Mouse (Mus musculus) forebrain, embryonic 14.5 days (tissue): ENCODE measurements at regions not wholly inside any gene's neighbourhood (a gene's known extent, or its start where the extent isn't known, plus 50 kb on each side); places are given as distances from the start of the nearest gene placed in this dataset.

Source experiments
- ATAC-seq: fragments of 200-750 bp; cut with Nextera tagmentation; 2 replicates; pipeline ENCODE4 v1.8.0; 2017; ENCODE audit warnings: mild to moderate bottlenecking, moderate library complexity
- DNase-seq: peaks from one replicate; pipeline ENCODE4 v3.0.0-alpha.2; 2015; ENCODE audit warnings: low spot score
- H3K27ac ChIP-seq: fragments of 300-500 bp; sonication (generic); 2 replicates; pipeline ENCODE4 v1.5.1; 2014; ENCODE audit warnings: low read depth, mild to moderate bottlenecking, control low read depth, low read length, moderate library complexity
- H3K27me3 ChIP-seq: fragments of 300-500 bp; sonication (generic); replicated peaks from 2 replicates; pipeline ENCODE4 v1.6.1; 2014; ENCODE audit warnings: low read length, control low read depth, mixed read lengths; ENCODE audit not compliant: control insufficient read depth, insufficient read depth
- H3K36me3 ChIP-seq: fragments of 300-500 bp; sonication (generic); 2 replicates; pipeline ENCODE4 v1.6.1; 2014; ENCODE audit warnings: low read length, control low read depth; ENCODE audit not compliant: control insufficient read depth, insufficient read depth
- H3K4me1 ChIP-seq: fragments of 300-500 bp; sonication (generic); 2 replicates; pipeline ENCODE4 v1.6.1; 2014; ENCODE audit warnings: antibody characterized with exemption, low read length, control low read depth; ENCODE audit not compliant: control insufficient read depth, insufficient read depth
- H3K4me2 ChIP-seq: fragments of 300-500 bp; sonication (generic); 2 replicates; pipeline ENCODE4 v1.6.1; 2014; ENCODE audit warnings: mild to moderate bottlenecking, control low read depth, low read length
- H3K4me3 ChIP-seq: fragments of 300-500 bp; sonication (generic); 2 replicates; pipeline ENCODE4 v1.5.1; 2014; ENCODE audit warnings: low read depth, low read length, control low read depth
- H3K9ac ChIP-seq: fragments of 300-500 bp; sonication (generic); 2 replicates; pipeline ENCODE4 v1.6.1; 2014; ENCODE audit warnings: mild to moderate bottlenecking, low read length, control low read depth, moderate library complexity
- H3K9me3 ChIP-seq: fragments of 300-500 bp; sonication (generic); replicated peaks from 2 replicates; pipeline ENCODE4 v1.6.1; 2016; ENCODE audit warnings: low read length, control low read depth, mixed read lengths; ENCODE audit not compliant: control insufficient read depth
- WGBS: fragments of 180-500 bp; shearing (Covaris S2); extraction: QIAGEN DNeasy Blood & Tissue Kit; methylation state at CpG from one replicate; pipeline ENCODE4 v1.1.7; 2014; 5-methylcytosine and 5-hydroxymethylcytosine counted together

- Histone ChIP-seq H3K4me2 (peak overlapping the region; percentile 12), H3K27ac (no peak overlapping the region; the same call in 1 of the 2 replicates)
- WGBS = 5% methylated on average over 8 of the region's 8 CpGs
These were observed 78.1 kb downstream of the Fam204a start for GRCm38 (mm10) chr19:60148313-60148965.

GRCm38 (mm10) chr19:60146451-60147190 lies 79.9 kb downstream of the Fam204a start:
- no peaks in the 10 kb centered on the region for H3K9me3 ChIP-seq
- H3K4me3 ChIP-seq = peak overlapping the region; percentile 32; the same call in 1 of the 2 replicates
- 14% methylated on average over 10 of the region's 10 CpGs for WGBS
- peak overlapping the region; percentile 50 for H3K4me2 ChIP-seq
- peaks cover 8% of the 10 kb centered on the region; the same call in 1 of the 2 replicates for H3K4me1 ChIP-seq
- peak overlapping the region; percentile 46 for H3K9ac ChIP-seq
- peak overlapping the region; percentile 66; the same call in 1 of the 2 replicates for H3K27ac ChIP-seq
- DNase-seq = peak; percentile 37
- H3K36me3 ChIP-seq = no peaks in the 10 kb centered on the region
- H3K27me3 ChIP-seq = peaks cover 33% of the 10 kb centered on the region
- ATAC-seq = no peak

More at GRCm38 (mm10) chr19:60148313-60148965, 78.1 kb downstream of the Fam204a start:
- no peak overlapping the region for H3K4me3 ChIP-seq
- DNase-seq (peak; percentile 83), ATAC-seq (peak; percentile 74)
- H3K9ac ChIP-seq = no peak overlapping the region
- H3K9me3 ChIP-seq = no peaks in the 10 kb centered on the region
- peaks cover 8% of the 10 kb centered on the region; the same call in 1 of the 2 replicates for H3K4me1 ChIP-seq
- H3K36me3 ChIP-seq = no peaks in the 10 kb centered on the region
- peaks cover 33% of the 10 kb centered on the region for H3K27me3 ChIP-seq

GRCm38 (mm10) chr19:60145242-60145641 lies 81.3 kb downstream of the Fam204a start:
- Histone ChIP-seq H3K4me3 (peak overlapping the region; percentile 32), H3K9ac (peak overlapping the region; percentile 56; the same call in 1 of the 2 replicates)
- no peak for ATAC-seq

GRCm38 (mm10) chr19:60144336-60144989 lies 82.0 kb downstream of the Fam204a start:
- Histone ChIP-seq H3K9ac (peak overlapping the region; percentile 56), H3K4me3 (peak overlapping the region; percentile 32), H3K4me1 (peaks cover 8% of the 10 kb centered on the region; the same call in 1 of the 2 replicates), H3K9me3 (no peaks in the 10 kb centered on the region), H3K27ac (no peak overlapping the region), H3K36me3 (no peaks in the 10 kb centered on the region), H3K4me2 (peak overlapping the region; percentile 50), H3K27me3 (peaks cover 32% of the 10 kb centered on the region)
- WGBS = 2% methylated on average over 20 of the region's 20 CpGs
- ATAC-seq (peak; percentile 75), DNase-seq (peak; percentile 95)

More at GRCm38 (mm10) chr19:60145242-60145641, 81.3 kb downstream of the Fam204a start:
- Histone ChIP-seq H3K27ac (no peak overlapping the region), H3K4me1 (peaks cover 8% of the 10 kb centered on the region; the same call in 1 of the 2 replicates), H3K27me3 (peaks cover 33% of the 10 kb centered on the region), H3K36me3 (no peaks in the 10 kb centered on the region), H3K4me2 (peak overlapping the region; percentile 50), H3K9me3 (no peaks in the 10 kb centered on the region)
- 37% methylated on average over 5 of the region's 5 CpGs for WGBS
- no peak for DNase-seq

GRCm38 (mm10) chr19:60138881-60139280 lies 87.6 kb downstream of the Fam204a start:
- H3K4me1 ChIP-seq = no peaks in the 10 kb centered on the region
- ATAC-seq (no peak), DNase-seq (no peak)
- no peaks in the 10 kb centered on the region for H3K36me3 ChIP-seq
- H3K4me3 ChIP-seq = no peak overlapping the region
- H3K27me3 ChIP-seq = no peaks in the 10 kb centered on the region
- H3K27ac ChIP-seq = no peak overlapping the region
- no peak overlapping the region for H3K4me2 ChIP-seq
- no peaks in the 10 kb centered on the region for H3K9me3 ChIP-seq
- no peak overlapping the region for H3K9ac ChIP-seq
- 80% methylated on average over 2 of the region's 2 CpGs for WGBS

- Histone ChIP-seq H3K27ac (no peak overlapping the region), H3K27me3 (no peaks in the 10 kb centered on the region), H3K36me3 (no peaks in the 10 kb centered on the region), H3K4me2 (no peak overlapping the region), H3K9me3 (no peaks in the 10 kb centered on the region), H3K4me1 (no peaks in the 10 kb centered on the region), H3K9ac (no peak overlapping the region), H3K4me3 (no peak overlapping the region)
- DNase-seq (no peak), ATAC-seq (no peak)
- 79% methylated on average over 1 of the region's 1 CpGs for WGBS
These were observed 90.0 kb downstream of the Fam204a start for GRCm38 (mm10) chr19:60136491-60136890.

- ATAC-seq = no peak
- Histone ChIP-seq H3K9me3 (no peaks in the 10 kb centered on the region), H3K36me3 (no peaks in the 10 kb centered on the region), H3K4me1 (no peaks in the 10 kb centered on the region), H3K9ac (no peak overlapping the region), H3K4me3 (no peak overlapping the region), H3K27me3 (no peaks in the 10 kb centered on the region), H3K27ac (no peak overlapping the region), H3K4me2 (no peak overlapping the region)
- 80% methylated on average over 4 of the region's 4 CpGs for WGBS
- DNase-seq = no peak
These were observed 91.8 kb downstream of the Fam204a start for GRCm38 (mm10) chr19:60134447-60135328.

- Histone ChIP-seq H3K9me3 (no peaks in the 10 kb centered on the region), H3K4me2 (no peak overlapping the region), H3K27ac (no peak overlapping the region), H3K9ac (no peak overlapping the region), H3K27me3 (no peaks in the 10 kb centered on the region), H3K4me1 (no peaks in the 10 kb centered on the region), H3K36me3 (no peaks in the 10 kb centered on the region), H3K4me3 (no peak overlapping the region)
- ATAC-seq (no peak), DNase-seq (no peak)
- 96% methylated on average over 2 of the region's 2 CpGs for WGBS
These were observed 96.9 kb downstream of the Fam204a start for GRCm38 (mm10) chr19:60129635-60130034.
